Mouse (Mus musculus): ENCODE measurements at regions not wholly inside any gene's neighbourhood (a gene's known extent, or its start where the extent isn't known, plus 50 kb on each side); places are given as distances from the start of the nearest gene placed in this dataset.

- ChIA-PET CTCF (no interaction called here), POLR2A (no interaction called here)
Observed at GRCm38 (mm10) chr7:93795210-93795609, 715.5 kb downstream of the Fam181b start.

GRCm38 (mm10) chr7:93835697-93836096 is 756.0 kb downstream of the Fam181b start:
- ChIA-PET CTCF (no interaction called here), POLR2A (no interaction called here)

- ChIA-PET POLR2A (no interaction called here), CTCF (no interaction called here)
Observed at GRCm38 (mm10) chr7:93836169-93836568, 756.5 kb downstream of the Fam181b start.

- ChIA-PET CTCF (no interaction called here), POLR2A (no interaction called here)
Observed at GRCm38 (mm10) chr7:93855025-93855424, 775.4 kb downstream of the Fam181b start.

GRCm38 (mm10) chr7:93893701-93894100 is 814.0 kb downstream of the Fam181b start:
- ChIA-PET POLR2A (no interaction called here), CTCF (no interaction called here)

GRCm38 (mm10) chr7:93896921-93897320 is 817.3 kb downstream of the Fam181b start:
- CTCF ChIA-PET, result no interaction called here
- POLR2A ChIA-PET, result no interaction called here

GRCm38 (mm10) chr7:93902770-93903169 is 823.1 kb downstream of the Fam181b start:
- CTCF ChIA-PET, result interaction anchor here in 1 of 4 experiments (0.6 kb wide), 1 partner anchor 144 kb away, joined by 4 read pairs; no protein-coding TSS in a partner anchor
- POLR2A ChIA-PET, result no interaction called here

GRCm38 (mm10) chr7:93936925-93937324 is 857.3 kb downstream of the Fam181b start:
- CTCF ChIA-PET, result no interaction called here
- POLR2A ChIA-PET, result no interaction called here

GRCm38 (mm10) chr7:93982103-93982502 is 902.4 kb downstream of the Fam181b start:
- ChIA-PET CTCF (no interaction called here), POLR2A (no interaction called here)

- POLR2A ChIA-PET, result no interaction called here
- CTCF ChIA-PET, result no interaction called here
Observed at GRCm38 (mm10) chr7:94002780-94003179, 923.1 kb downstream of the Fam181b start.

GRCm38 (mm10) chr7:94042466-94043030 is 962.9 kb downstream of the Fam181b start:
- ChIA-PET CTCF (no interaction called here), POLR2A (no interaction called here)

GRCm38 (mm10) chr7:94045428-94045827 is 965.8 kb downstream of the Fam181b start:
- ChIA-PET CTCF (interaction anchor here in 1 of 4 experiments (0.7 kb wide), 1 partner anchor 709 kb away, joined by 3 read pairs; no protein-coding TSS in a partner anchor), POLR2A (no interaction called here)

GRCm38 (mm10) chr7:94046029-94046428 is 966.4 kb downstream of the Fam181b start:
- ChIA-PET CTCF (interaction anchor here in 1 of 4 experiments (0.6 kb wide), 3 partner anchors 72 to 1943 kb away, joined by 4 read pairs; no protein-coding TSS in a partner anchor), POLR2A (no interaction called here)

GRCm38 (mm10) chr7:94061814-94062545 is 982.3 kb downstream of the Fam181b start:
- POLR2A ChIA-PET, result no interaction called here
- CTCF ChIA-PET, result no interaction called here

All from embryonic stem cell, embryonic (primary cell).